Mouse (Mus musculus) B cell, adult 67 days (primary cell): Measurements from ENCODE around the gene Samd5. TPM values are rescaled to one million over a fixed set of nuclear protein-coding genes. Genes with fewer than 3 reads are reported as not detected.

Experiments used
- total RNA-seq, 2 experiments: library from RNA; stranded (reverse); gene quantifications; 4 replicates each; pipeline ENCODE4 v1.2.4; 2023

Gene Samd5
- total RNA-seq, result not detected

DNA sequence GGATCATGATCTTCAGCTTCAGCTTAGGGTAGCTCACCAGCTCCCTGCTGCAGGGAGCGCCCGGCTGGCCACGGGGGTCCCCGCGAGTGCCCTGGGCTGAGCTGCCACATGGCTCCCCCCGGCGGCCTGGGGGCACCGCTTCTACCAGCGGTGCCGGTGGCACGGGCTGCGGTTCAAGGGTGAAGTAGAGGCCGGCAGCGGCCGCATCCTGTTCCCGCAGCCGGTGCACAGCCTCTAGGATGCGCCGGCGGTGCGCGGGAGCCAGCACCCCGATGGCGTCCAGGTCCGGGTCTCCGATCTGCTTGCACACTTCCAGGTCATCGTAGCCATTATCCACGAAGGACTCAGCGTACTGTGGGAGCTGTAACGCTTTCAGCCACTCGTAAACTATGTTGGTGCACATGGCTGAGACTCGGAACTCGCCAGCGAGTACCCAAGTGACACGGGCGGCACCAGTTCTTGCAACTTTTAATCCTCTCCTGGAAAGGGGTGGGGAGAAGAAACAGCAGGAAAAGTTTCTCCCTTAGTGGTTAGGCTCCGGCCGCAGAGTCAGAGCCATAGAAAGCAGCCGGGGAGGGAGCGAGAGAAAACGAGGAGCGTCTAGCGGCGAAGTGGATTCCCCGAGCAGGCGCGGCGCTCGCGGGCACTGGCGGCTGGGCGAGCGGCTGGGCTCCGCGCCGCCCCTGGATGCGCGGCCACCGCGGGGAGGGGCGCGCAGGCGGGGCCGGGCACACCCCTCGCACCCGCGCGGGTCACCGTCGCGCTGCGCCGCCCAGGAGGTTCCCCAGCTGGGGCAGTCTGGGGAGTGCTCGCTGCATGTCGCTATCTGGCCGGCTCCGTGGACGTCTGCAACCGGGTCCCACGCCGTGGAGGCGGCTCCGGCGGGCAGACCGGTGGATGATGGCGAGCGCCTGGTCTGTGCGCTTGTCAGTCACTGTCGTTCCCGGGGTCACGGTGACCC lies at the start of gene Samd5:
TSS of gene Samd5 (minus strand) at position 648 of the 961 bp plus-strand sequence.

Other genes with a start within 250 kb of the Samd5 start
- gene Stxbp5, start 225.9 kb upstream of the Samd5 start, total RNA-seq, result 10 to 100 TPM; 28.5 to 34.5 TPM